Mouse (Mus musculus) CD4-positive, CD25-positive, alpha-beta regulatory T cell, adult 4 months (primary cell): ENCODE data around the gene Gm27021. TPM values are rescaled to one million over a fixed set of nuclear protein-coding genes. Genes with fewer than 3 reads are reported as not detected.

ENCODE experiments used
- ATAC-seq: one replicate; pipeline ENCODE4 v1.8.0; 2017
- polyA plus RNA-seq, 2 experiments: library from polyadenylated mRNA; unstranded; fragments of 100-300 nt; shearing (Covaris generic); gene quantifications; one replicate each; pipeline ENCODE4 v1.2.1; 2017

Gene Gm27021
- polyA plus RNA-seq, result not detected

- ATAC-seq, result peak; percentile 92
Measured at GRCm38 (mm10) chr8:120667561-120668373, at the start of gene Gm27021, which contains the start of gene Cox4i1. Gm27021 (minus strand) TSS chr8:120668079. Cox4i1 (plus strand) TSS chr8:120668222.

- peak; percentile 58 for ATAC-seq
Measured at GRCm38 (mm10) chr8:120715996-120716680, 48.3 kb upstream of the Gm27021 start.

- ATAC-seq, result peak; percentile 89
Measured at GRCm38 (mm10) chr8:120715200-120715599, 47.3 kb upstream of the Gm27021 start.

- ATAC-seq, result peak; percentile 88
Measured at GRCm38 (mm10) chr8:120709176-120709575, 41.3 kb upstream of the Gm27021 start.

- ATAC-seq, result no peak
Measured at GRCm38 (mm10) chr8:120706193-120706592, 38.3 kb upstream of the Gm27021 start.

- no peak for ATAC-seq
Measured at GRCm38 (mm10) chr8:120705163-120705562, 37.3 kb upstream of the Gm27021 start.

GRCm38 (mm10) chr8:120704203-120704602 is 36.3 kb upstream of the Gm27021 start:
- no peak for ATAC-seq

- ATAC-seq, result peak; percentile 89
Measured at GRCm38 (mm10) chr8:120701758-120702465, 34.0 kb upstream of the Gm27021 start.

DNA sequence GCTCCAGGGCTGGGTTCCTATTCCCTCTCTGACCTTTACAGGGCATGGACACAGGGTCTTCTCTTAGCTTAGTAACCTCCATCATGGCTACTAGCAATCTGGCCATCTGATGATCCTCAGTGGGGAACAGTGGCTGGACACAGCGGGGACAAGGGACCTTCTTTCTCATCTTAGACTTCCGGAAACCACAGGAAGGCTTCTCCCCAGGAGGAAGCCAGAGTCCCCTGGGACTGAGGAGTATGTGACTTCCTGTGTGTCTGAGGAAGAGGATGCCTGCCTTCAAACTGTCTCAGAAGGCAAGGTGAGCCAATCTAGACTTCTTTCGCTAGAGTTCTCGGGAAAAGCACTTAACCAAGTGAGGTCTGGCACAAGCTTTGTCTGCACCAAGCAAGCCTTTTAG is 32.2 kb upstream of the Gm27021 start:
- ATAC-seq, result no peak

DNA sequence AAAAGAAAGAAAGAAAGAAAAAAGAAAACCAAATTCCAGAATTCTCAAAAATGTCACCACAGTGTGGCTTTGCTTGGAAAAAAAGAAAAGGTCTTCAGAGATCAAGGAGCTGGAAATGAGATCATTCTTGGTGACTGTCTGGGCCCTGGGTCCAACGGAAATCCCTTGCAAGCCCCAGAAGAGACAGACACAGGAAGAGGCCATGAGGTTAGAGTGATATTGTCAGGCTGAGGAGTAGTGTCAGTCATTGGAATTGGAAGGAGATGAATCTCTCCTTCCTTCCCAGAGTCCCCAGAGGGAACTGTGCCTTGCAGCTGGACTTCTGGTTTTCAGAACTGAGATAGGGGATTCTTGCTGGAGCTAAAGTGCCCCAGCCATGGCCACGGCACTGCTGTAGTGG is 31.7 kb upstream of the Gm27021 start:
- peak; percentile 44 for ATAC-seq

DNA sequence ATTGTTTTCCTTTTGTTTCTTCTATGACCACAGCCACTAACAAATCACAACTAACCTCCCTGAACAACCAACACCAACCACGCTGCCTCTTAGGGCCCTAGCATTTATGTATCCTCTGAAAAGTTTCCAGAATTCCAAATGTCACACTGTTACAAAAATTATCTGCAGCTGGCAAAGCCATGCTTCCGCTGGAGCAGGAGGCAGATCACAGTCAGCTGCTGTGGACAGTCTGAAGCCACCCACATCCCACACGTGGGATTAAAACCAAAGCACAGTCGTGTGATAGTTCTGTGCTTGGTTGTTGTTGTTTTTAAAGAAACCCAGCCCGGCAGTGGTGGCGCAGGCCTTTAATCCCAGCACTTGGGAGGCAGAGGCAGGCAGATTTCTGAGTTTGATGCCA is 31.2 kb upstream of the Gm27021 start:
- no peak for ATAC-seq

DNA sequence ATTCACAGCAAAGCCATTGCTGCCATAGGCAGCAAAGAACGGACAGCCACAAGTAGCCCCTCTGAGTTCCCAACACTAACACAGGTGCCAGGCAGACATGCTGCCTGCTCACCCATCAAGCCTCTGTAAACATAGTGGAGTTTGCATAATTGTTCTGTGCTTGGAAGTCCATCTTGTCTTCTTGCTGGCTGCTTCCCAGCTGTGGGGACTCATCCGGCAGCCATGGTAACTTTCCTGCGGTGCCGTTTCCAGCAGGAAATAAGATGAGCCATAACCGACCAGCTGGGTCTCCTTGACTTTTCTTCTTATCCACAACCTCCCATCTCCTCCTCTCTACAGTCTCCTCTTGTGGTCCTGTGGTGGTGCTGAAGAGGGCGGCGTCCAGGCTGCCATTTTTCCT is 30.5 kb upstream of the Gm27021 start:
- ATAC-seq, result no peak

- ATAC-seq, result no peak
Measured at GRCm38 (mm10) chr8:120697979-120698272, 30.0 kb upstream of the Gm27021 start.

- no peak for ATAC-seq
Measured at GRCm38 (mm10) chr8:120697154-120697978, 29.5 kb upstream of the Gm27021 start.

DNA sequence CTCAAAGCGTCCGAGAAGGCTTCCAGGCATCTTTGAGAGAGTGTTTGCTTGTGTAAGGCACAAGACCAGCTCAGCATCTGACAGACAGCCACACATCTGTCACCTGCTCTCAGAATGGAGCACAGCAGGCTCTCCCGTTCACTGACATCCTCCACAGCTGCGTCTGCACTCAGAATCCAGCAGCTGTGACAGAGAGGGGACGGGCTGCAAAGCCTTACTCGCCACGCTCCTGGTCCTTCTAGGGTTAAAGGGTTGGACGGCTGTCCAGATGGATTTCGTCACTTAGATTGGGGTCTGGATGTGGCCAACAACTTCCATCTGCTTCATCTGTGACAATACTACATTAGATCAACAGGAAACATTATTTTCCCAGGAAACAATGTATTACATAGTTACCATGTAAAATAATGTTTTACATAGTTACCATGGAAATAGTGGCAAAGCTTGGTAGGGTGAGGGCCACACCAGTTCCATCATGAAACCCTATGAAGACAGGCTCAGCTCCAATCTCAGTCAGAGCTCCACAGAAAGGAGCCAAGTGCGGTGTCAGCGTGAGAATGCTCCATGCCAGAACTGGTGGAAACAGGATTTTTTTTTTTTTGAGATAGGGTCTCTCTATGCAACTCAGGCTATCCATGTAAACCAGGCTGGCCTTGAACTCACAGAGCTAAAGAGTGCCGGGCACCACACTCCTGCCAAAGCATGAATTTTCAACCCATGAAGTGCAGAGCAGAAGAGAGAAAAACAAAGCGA is 28.7 kb upstream of the Gm27021 start:
- no peak for ATAC-seq

- ATAC-seq, result no peak
Measured at GRCm38 (mm10) chr8:120693861-120694493, 26.1 kb upstream of the Gm27021 start.

- no peak for ATAC-seq
Measured at GRCm38 (mm10) chr8:120692934-120693333, 25.1 kb upstream of the Gm27021 start.

DNA sequence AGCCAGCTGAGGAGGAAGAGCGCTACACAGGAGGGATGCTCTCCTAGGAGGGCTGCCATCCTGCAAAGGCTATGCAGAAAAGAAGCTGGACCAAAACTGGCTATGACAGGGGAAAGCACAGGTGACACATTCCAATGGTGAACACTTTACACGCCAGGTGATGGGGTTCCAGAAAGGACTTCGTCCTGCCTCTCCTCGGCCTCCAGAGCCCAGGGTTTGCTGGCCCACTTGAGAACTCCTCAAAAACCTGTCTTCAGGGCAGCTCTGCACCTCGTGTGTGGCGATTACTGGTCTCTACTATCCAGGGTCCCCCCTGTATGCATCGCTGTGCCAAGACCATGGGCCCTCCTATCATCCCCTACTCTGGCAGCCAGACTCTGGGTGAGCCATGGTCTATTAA is 20.6 kb upstream of the Gm27021 start:
- no peak for ATAC-seq

- no peak for ATAC-seq
Measured at GRCm38 (mm10) chr8:120687786-120688185, 19.9 kb upstream of the Gm27021 start.

- no peak for ATAC-seq
Measured at GRCm38 (mm10) chr8:120686576-120686975, 18.7 kb upstream of the Gm27021 start.

- ATAC-seq, result no peak
Measured at GRCm38 (mm10) chr8:120686051-120686450, 18.2 kb upstream of the Gm27021 start.
